Mouse (Mus musculus) liver, postnatal 0 days (tissue): Measurements from ENCODE around the gene Fer1l4.

ENCODE experiments used
- CTCF ChIP-seq: sonication (generic); IDR thresholded peaks from 2 replicates; pipeline ENCODE4 v1.5.1; 2016; ENCODE audit warnings: antibody characterized with exemption, low read depth
- EP300 ChIP-seq: IDR thresholded peaks from 2 replicates; pipeline ENCODE4 v1.6.1; 2016; ENCODE audit warnings: antibody characterized with exemption, low read depth, mild to moderate bottlenecking

DNA sequence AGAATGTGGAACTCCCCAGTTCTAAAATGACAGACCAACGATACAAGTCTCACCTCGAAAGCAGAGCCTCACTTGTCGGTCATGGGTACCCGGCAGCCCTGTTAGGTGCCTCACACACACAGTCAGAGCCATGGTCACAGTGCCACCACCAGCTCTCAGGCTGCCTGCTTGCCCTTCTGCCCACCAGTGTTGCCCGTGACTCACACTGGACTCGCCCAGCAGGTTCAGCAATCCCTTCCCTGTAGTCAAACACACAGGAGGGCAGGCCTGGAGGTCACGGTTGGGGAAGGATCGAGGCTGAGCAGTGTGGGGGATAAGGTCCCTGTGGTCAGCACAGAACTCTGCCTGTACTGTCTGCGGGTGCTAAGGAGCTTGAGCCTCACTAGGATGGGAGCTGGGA lies at the start of gene Fer1l4:
- TF ChIP-seq CTCF (no peak), EP300 (no peak)
